Comparison of ENCODE assay signal across 25 mouse cellular contexts in the genomic region with DNA sequence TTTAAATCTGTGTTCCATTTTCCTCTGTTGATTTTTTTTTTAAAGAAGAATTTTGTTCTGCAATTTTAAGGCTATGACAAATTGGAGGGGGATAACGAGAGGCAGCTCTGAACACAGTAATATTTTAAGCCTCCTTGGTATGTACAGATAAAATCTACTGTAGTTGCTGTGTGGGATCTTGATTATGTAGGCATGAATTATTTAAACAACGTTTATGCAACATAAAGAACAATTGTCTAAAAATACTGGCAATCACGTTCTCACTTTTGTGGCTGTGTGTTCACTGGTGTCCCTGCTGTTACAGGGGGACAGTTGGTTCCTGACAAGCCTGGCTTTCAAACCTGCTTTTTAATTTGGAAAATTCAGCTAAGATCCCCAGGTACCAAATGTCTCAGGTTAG.
A peak's percentile ranks its signal among the peaks of the same experiment; 100 is the strongest.
DNase-seq lines count a peak whose midpoint lies in the region; ATAC-seq and TF ChIP-seq lines count a peak whose summit lies in the region.
"Had no signal": no experiment of that assay in that cellular context is flagged by ENCODE, and none has a peak within 500 bp of the region (broad histone marks: within the 10 kb centered on the region; RNA-seq: fewer than 3 reads in every experiment).

No protein-coding gene starts in this region.

- no peaks in the 10 kb centered on the region for H3K36me3 ChIP-seq in hindbrain, embryonic 12.5 days
- H3K36me3 ChIP-seq in hindbrain, embryonic 10.5 days, result no peaks in the 10 kb centered on the region
- H3K36me3 ChIP-seq in midbrain, embryonic 12.5 days, result no peaks in the 10 kb centered on the region
- H3K36me3 ChIP-seq in midbrain, postnatal 0 days (ENCODE audit: insufficient read depth, low read length), result no peaks in the 10 kb centered on the region
- no peaks in the 10 kb centered on the region for H3K36me3 ChIP-seq in hindbrain, postnatal 0 days (ENCODE audit: insufficient read depth, low read length)
- H3K36me3 ChIP-seq: G1E; heart, embryonic 12.5 days; limb, embryonic 12.5 days had no signal

- no peak overlapping the region for H3K4me2 ChIP-seq in hindbrain, embryonic 12.5 days (replicated peaks)
- H3K4me2 ChIP-seq in midbrain, embryonic 12.5 days (replicated peaks), result no peak overlapping the region
- no peak overlapping the region for H3K4me2 ChIP-seq in midbrain, postnatal 0 days (ENCODE audit: low read depth, low read length, poor library complexity, severe bottlenecking)
- H3K4me2 ChIP-seq in hindbrain, postnatal 0 days (ENCODE audit: low read depth, low read length), result no peak overlapping the region
- H3K4me2 ChIP-seq: heart, embryonic 12.5 days; limb, embryonic 12.5 days; liver, embryonic 11.5 days had no signal

- no peak for TF ChIP-seq CTCF in midbrain, postnatal 0 days (IDR thresholded peaks at IDR 0.05)
- no peak for TF ChIP-seq CTCF in cortical plate, adult 2 months (IDR thresholded peaks at IDR 0.05; ENCODE audit: extremely low read depth, insufficient read depth, low read length)
- no peak for TF ChIP-seq CTCF in hindbrain, postnatal 0 days (IDR thresholded peaks at IDR 0.05; ENCODE audit: low read depth)

- no peak overlapping the region for H3K4me3 ChIP-seq in hindbrain, embryonic 12.5 days
- no peak overlapping the region for H3K4me3 ChIP-seq in hindbrain, embryonic 10.5 days
- no peak overlapping the region for H3K4me3 ChIP-seq in midbrain, embryonic 12.5 days
- H3K4me3 ChIP-seq in midbrain, postnatal 0 days (ENCODE audit: low read depth, low read length), result no peak overlapping the region
- H3K4me3 ChIP-seq in cortical plate, adult 2 months (ENCODE audit: insufficient read depth, low read length), result no peak overlapping the region
- no peak overlapping the region for H3K4me3 ChIP-seq in hindbrain, postnatal 0 days (ENCODE audit: low read length)
- H3K4me3 ChIP-seq: heart, embryonic 12.5 days; limb, embryonic 12.5 days had no signal

- H3K9me3 ChIP-seq in hindbrain, embryonic 12.5 days (replicated peaks), result no peaks in the 10 kb centered on the region
- H3K9me3 ChIP-seq in hindbrain, embryonic 10.5 days, result 0 out of 2 replicates have a peak, but pooled peaks cover 3% of the 10 kb centered on the region
- peaks cover 2% of the 10 kb centered on the region; the same call in 1 of the 2 replicates for H3K9me3 ChIP-seq in midbrain, embryonic 12.5 days
- no peaks in the 10 kb centered on the region for H3K9me3 ChIP-seq in midbrain, postnatal 0 days (ENCODE audit: low read length)
- no peaks in the 10 kb centered on the region for H3K9me3 ChIP-seq in hindbrain, postnatal 0 days (ENCODE audit: low read length)
- H3K9me3 ChIP-seq: limb, embryonic 12.5 days had no signal

- no peak for ATAC-seq in hindbrain, embryonic 12.5 days (ENCODE audit: low FRiP score)
- no peak for ATAC-seq in midbrain, embryonic 12.5 days (ENCODE audit: low FRiP score, low read depth)
- ATAC-seq in midbrain, postnatal 0 days (ENCODE audit: low FRiP score), result no peak
- ATAC-seq in hindbrain, postnatal 0 days, result no peak
- ATAC-seq: liver, postnatal 0 days; lung, postnatal 0 days; Patski had no signal

- no peak overlapping the region for H3K9ac ChIP-seq in hindbrain, embryonic 12.5 days
- no peak overlapping the region for H3K9ac ChIP-seq in midbrain, embryonic 12.5 days (replicated peaks)
- H3K9ac ChIP-seq in midbrain, postnatal 0 days (replicated peaks; ENCODE audit: low read length, poor library complexity, severe bottlenecking), result no peak overlapping the region
- H3K9ac ChIP-seq in hindbrain, postnatal 0 days (replicated peaks; ENCODE audit: low read length), result no peak overlapping the region
- H3K9ac ChIP-seq: heart, embryonic 12.5 days; limb, embryonic 12.5 days; liver, postnatal 0 days had no signal

- H3K27me3 ChIP-seq in hindbrain, embryonic 12.5 days, result no peaks in the 10 kb centered on the region
- H3K27me3 ChIP-seq in hindbrain, embryonic 10.5 days (ENCODE audit: insufficient read depth, poor library complexity, severe bottlenecking), result no peaks in the 10 kb centered on the region
- no peaks in the 10 kb centered on the region for H3K27me3 ChIP-seq in midbrain, embryonic 12.5 days
- no peaks in the 10 kb centered on the region for H3K27me3 ChIP-seq in midbrain, postnatal 0 days (ENCODE audit: insufficient read depth, low read length)
- H3K27me3 ChIP-seq in hindbrain, postnatal 0 days (ENCODE audit: insufficient read depth, low read length), result no peaks in the 10 kb centered on the region
- H3K27me3 ChIP-seq: CH12.LX; heart, embryonic 12.5 days; limb, embryonic 12.5 days had no signal

- 47% methylated on average over 3 of the region's 3 CpGs for WGBS in hindbrain, embryonic 12.5 days
- WGBS in hindbrain, embryonic 10.5 days, result 66% methylated on average over 3 of the region's 3 CpGs
- WGBS in midbrain, embryonic 12.5 days, result 59% methylated on average over 3 of the region's 3 CpGs
- 44% methylated on average over 3 of the region's 3 CpGs for WGBS in midbrain, postnatal 0 days
- WGBS in hindbrain, postnatal 0 days, result 34% methylated on average over 3 of the region's 3 CpGs

- TF ChIP-seq POLR2A in cortical plate, adult 2 months (IDR thresholded peaks at IDR 0.05; ENCODE audit: extremely low read depth, insufficient read depth, low read length), result no peak

- H3K4me1 ChIP-seq in hindbrain, embryonic 12.5 days, result peaks cover 7% of the 10 kb centered on the region
- peaks cover 8% of the 10 kb centered on the region for H3K4me1 ChIP-seq in hindbrain, embryonic 10.5 days (replicated peaks)
- H3K4me1 ChIP-seq in midbrain, embryonic 12.5 days, result peaks cover 10% of the 10 kb centered on the region; the same call in 1 of the 2 replicates
- H3K4me1 ChIP-seq in midbrain, postnatal 0 days (ENCODE audit: insufficient read depth, low read length), result peaks cover 7% of the 10 kb centered on the region; the same call in 1 of the 2 replicates
- peaks cover 8% of the 10 kb centered on the region for H3K4me1 ChIP-seq in cortical plate, adult 2 months (ENCODE audit: control insufficient read depth, insufficient read depth, low read length)
- H3K4me1 ChIP-seq in hindbrain, postnatal 0 days (ENCODE audit: insufficient read depth, low read length), result no peaks in the 10 kb centered on the region

- no peak for DNase-seq in hindbrain, embryonic 10.5 days (ENCODE audit: low spot score)
- no peak for DNase-seq in midbrain, postnatal 0 days (ENCODE audit: low spot score)
- DNase-seq in hindbrain, postnatal 0 days (ENCODE audit: low spot score), result no peak
- DNase-seq in right cerebral cortex, postnatal 14 days, result no peak
- DNase-seq in gastrocnemius, postnatal 25 days, result no peak
- DNase-seq: adrenal gland, postnatal 14 days; gastrocnemius, postnatal 14 days; heart, adult 18-20 months; heart, postnatal 10 days; kidney, adult 18-20 months; kidney, postnatal 4 days; layer of hippocampus, adult 9-11 months; liver, postnatal 0 days had no signal

- H3K27ac ChIP-seq in hindbrain, embryonic 12.5 days, result peak overlapping the region; percentile 31; the same call in 1 of the 2 replicates
- no peak overlapping the region for H3K27ac ChIP-seq in hindbrain, embryonic 10.5 days
- peak overlapping the region; percentile 50; the same call in 1 of the 2 replicates for H3K27ac ChIP-seq in midbrain, embryonic 12.5 days (replicated peaks)
- H3K27ac ChIP-seq in midbrain, postnatal 0 days (ENCODE audit: low read depth, low read length), result no peak overlapping the region
- H3K27ac ChIP-seq in cortical plate, adult 2 months (ENCODE audit: insufficient read depth, low read length), result peak overlapping the region; percentile 48; the same call in 1 of the 2 replicates
- 0 out of 2 replicates have a peak overlapping the region, but pooled peaks have one; percentile 42 for H3K27ac ChIP-seq in hindbrain, postnatal 0 days
- H3K27ac ChIP-seq: limb, embryonic 12.5 days; macrophage; stomach, postnatal 0 days had no signal

Comparison
In these comparisons a context has a peak if more than half of its experiments do, and no peak if none do; other contexts are left out.
1. H3K27ac ChIP-seq: peak in hindbrain, embryonic 12.5 days (single experiment), midbrain, embryonic 12.5 days (single experiment), cortical plate, adult 2 months (single experiment) and hindbrain, postnatal 0 days (single experiment); none in hindbrain, embryonic 10.5 days (single experiment) and midbrain, postnatal 0 days (single experiment).